Mouse (Mus musculus) hindbrain, embryonic 12.5 days (tissue): ENCODE data around the gene Olfr186. TPM values are rescaled to one million over a fixed set of nuclear protein-coding genes. Genes with fewer than 3 reads are reported as not detected.
"Not testable (repeated sequence)": the region's sequence is repeated elsewhere in the genome, so short reads cannot be mapped to it uniquely, and the experiment has no call there.

Experiments
- ATAC-seq: fragments of 200-750 bp; cut with Nextera tagmentation; 2 replicates; pipeline ENCODE4 v1.8.0; 2017; ENCODE audit warnings: moderate TSS enrichment; ENCODE audit not compliant: low FRiP score
- H3K27ac ChIP-seq: fragments of 300-500 bp; sonication (generic); 2 replicates; pipeline ENCODE4 v1.5.1; 2016; ENCODE audit warnings: mild to moderate bottlenecking
- H3K27me3 ChIP-seq: fragments of 300-500 bp; sonication (generic); 2 replicates; pipeline ENCODE4 v1.6.1; 2016; ENCODE audit warnings: mild to moderate bottlenecking
- H3K36me3 ChIP-seq: fragments of 300-500 bp; sonication (generic); 2 replicates; pipeline ENCODE4 v1.6.1; 2016; ENCODE audit warnings: mild to moderate bottlenecking
- H3K4me1 ChIP-seq: fragments of 300-500 bp; sonication (generic); 2 replicates; pipeline ENCODE4 v1.6.1; 2016
- H3K4me2 ChIP-seq: fragments of 300-500 bp; sonication (generic); replicated peaks from 2 replicates; pipeline ENCODE4 v1.6.1; 2016; ENCODE audit warnings: mild to moderate bottlenecking
- H3K4me3 ChIP-seq: fragments of 300-500 bp; sonication (generic); 2 replicates; pipeline ENCODE4 v1.5.1; 2016; ENCODE audit warnings: mild to moderate bottlenecking
- H3K9ac ChIP-seq: fragments of 300-500 bp; sonication (generic); 2 replicates; pipeline ENCODE4 v1.6.1; 2016; ENCODE audit warnings: mild to moderate bottlenecking, moderate library complexity
- H3K9me3 ChIP-seq: fragments of 300-500 bp; sonication (generic); replicated peaks from 2 replicates; pipeline ENCODE4 v1.6.1; 2016; ENCODE audit warnings: mild to moderate bottlenecking
- WGBS: fragments of 180-500 bp; shearing (Covaris S2); methylation state at CpG from one replicate; pipeline ENCODE4 v1.1.7; 2016; 5-methylcytosine and 5-hydroxymethylcytosine counted together
- polyA plus RNA-seq: library from polyadenylated mRNA; unstranded; fragments of >200 nt; fragmentation: Nextera tagmentation; extraction: Ambion mirVana; gene quantifications from 2 replicates; pipeline ENCODE4 v1.2.1, GENCODE M21; 2016

Olfr186 gene
- not detected in 2 replicates for polyA plus RNA-seq

- no peak within 1 kb of the TSS for H3K9ac ChIP-seq
- WGBS, result 95% methylated on average over 4 of the region's 4 CpGs
- no peak within 1 kb of the TSS for H3K4me2 ChIP-seq
- no peak within 1 kb of the TSS for H3K4me3 ChIP-seq
- no peaks in the 10 kb centered on the region for H3K4me1 ChIP-seq
- H3K27me3 ChIP-seq, result no peaks in the 10 kb centered on the region
- H3K27ac ChIP-seq, result no peak within 1 kb of the TSS
- no peaks in the 10 kb centered on the region for H3K9me3 ChIP-seq
- no peak for ATAC-seq
- no peaks in the 10 kb centered on the region for H3K36me3 ChIP-seq
Observed at GRCm38 (mm10) chr16:59030191-59030590, at the start of gene Olfr186. Gene Olfr186 (minus strand): TSS chr16:59030291.

- Histone ChIP-seq H3K9ac (no peak within 1 kb of the TSS), H3K9me3 (no peaks in the 10 kb centered on the region), H3K27me3 (no peaks in the 10 kb centered on the region), H3K36me3 (no peaks in the 10 kb centered on the region), H3K4me2 (no peak within 1 kb of the TSS), H3K27ac (no peak within 1 kb of the TSS), H3K4me1 (no peaks in the 10 kb centered on the region), H3K4me3 (no peak within 1 kb of the TSS)
- 88% methylated on average over 5 of the region's 5 CpGs for WGBS
- ATAC-seq, result no peak
Observed at GRCm38 (mm10) chr16:59077905-59078304, 47.8 kb upstream of the Olfr186 start, which contains the start of gene Olfr190. Gene Olfr190 (minus strand): TSS chr16:59078005.

- Histone ChIP-seq H3K27me3 (no peaks in the 10 kb centered on the region), H3K9me3 (no peaks in the 10 kb centered on the region), H3K27ac (no peak overlapping the region), H3K4me3 (no peak overlapping the region), H3K36me3 (no peaks in the 10 kb centered on the region), H3K9ac (no peak overlapping the region), H3K4me1 (no peaks in the 10 kb centered on the region), H3K4me2 (no peak overlapping the region)
- WGBS, result 92% methylated on average over 1 of the region's 1 CpGs
- ATAC-seq, result no peak
Observed at GRCm38 (mm10) chr16:59073520-59073919, 43.4 kb upstream of the Olfr186 start.

- Histone ChIP-seq H3K9me3 (no peaks in the 10 kb centered on the region), H3K27ac (no peak overlapping the region), H3K36me3 (no peaks in the 10 kb centered on the region), H3K27me3 (no peaks in the 10 kb centered on the region), H3K4me2 (no peak overlapping the region), H3K4me3 (no peak overlapping the region), H3K9ac (no peak overlapping the region), H3K4me1 (no peaks in the 10 kb centered on the region)
- no peak for ATAC-seq
Observed at GRCm38 (mm10) chr16:59071755-59072154, 41.7 kb upstream of the Olfr186 start.

GRCm38 (mm10) chr16:59062411-59062810, 32.3 kb upstream of the Olfr186 start:
- H3K4me3 ChIP-seq, H3K4me1 ChIP-seq, H3K27ac ChIP-seq, H3K9me3 ChIP-seq, H3K9ac ChIP-seq, H3K36me3 ChIP-seq, ATAC-seq, H3K4me2 ChIP-seq, H3K27me3 ChIP-seq: not testable (repeated sequence)
- 83% methylated on average over 3 of the region's 3 CpGs for WGBS

- H3K27me3 ChIP-seq, H3K4me1 ChIP-seq, H3K27ac ChIP-seq, ATAC-seq, H3K36me3 ChIP-seq, H3K9me3 ChIP-seq, H3K9ac ChIP-seq, H3K4me3 ChIP-seq, H3K4me2 ChIP-seq: not testable (repeated sequence)
- 96% methylated on average over 2 of the region's 2 CpGs for WGBS
Observed at GRCm38 (mm10) chr16:59049286-59049685, 19.2 kb upstream of the Olfr186 start.

GRCm38 (mm10) chr16:59048860-59049259, 18.8 kb upstream of the Olfr186 start:
- Histone ChIP-seq H3K36me3 (no peaks in the 10 kb centered on the region), H3K9ac (no peak overlapping the region), H3K9me3 (no peaks in the 10 kb centered on the region), H3K4me2 (no peak overlapping the region), H3K27me3 (no peaks in the 10 kb centered on the region), H3K27ac (no peak overlapping the region), H3K4me3 (no peak overlapping the region), H3K4me1 (no peaks in the 10 kb centered on the region)
- no peak for ATAC-seq
- 86% methylated on average over 1 of the region's 1 CpGs for WGBS

GRCm38 (mm10) chr16:59047579-59047978, 17.5 kb upstream of the Olfr186 start:
- ATAC-seq, result no peak
- Histone ChIP-seq H3K9ac (no peak overlapping the region), H3K27ac (no peak overlapping the region), H3K27me3 (no peaks in the 10 kb centered on the region), H3K4me1 (no peaks in the 10 kb centered on the region), H3K4me2 (no peak overlapping the region), H3K4me3 (no peak overlapping the region), H3K9me3 (no peaks in the 10 kb centered on the region), H3K36me3 (no peaks in the 10 kb centered on the region)
- WGBS, result 52% methylated on average over 4 of the region's 4 CpGs

GRCm38 (mm10) chr16:59045835-59046234, 15.7 kb upstream of the Olfr186 start:
- WGBS, result 88% methylated on average over 3 of the region's 3 CpGs
- no peak overlapping the region for H3K27ac ChIP-seq
- no peak for ATAC-seq

GRCm38 (mm10) chr16:59039710-59040109, 9.6 kb upstream of the Olfr186 start, which contains the start of gene Olfr187:
Gene Olfr187 (minus strand): TSS chr16:59039767.
- no peak within 1 kb of the TSS for H3K9ac ChIP-seq
- H3K27ac ChIP-seq, result no peak within 1 kb of the TSS
- H3K4me2 ChIP-seq, result no peak within 1 kb of the TSS
- no peak for ATAC-seq
- 88% methylated on average over 7 of the region's 7 CpGs for WGBS
- H3K4me1 ChIP-seq, result no peaks in the 10 kb centered on the region
- no peak within 1 kb of the TSS for H3K4me3 ChIP-seq
- no peaks in the 10 kb centered on the region for H3K36me3 ChIP-seq
- no peaks in the 10 kb centered on the region for H3K27me3 ChIP-seq
- no peaks in the 10 kb centered on the region for H3K9me3 ChIP-seq

More at GRCm38 (mm10) chr16:59045835-59046234, 15.7 kb upstream of the Olfr186 start:
- Histone ChIP-seq H3K27me3 (no peaks in the 10 kb centered on the region), H3K9ac (no peak overlapping the region), H3K4me2 (no peak overlapping the region), H3K36me3 (no peaks in the 10 kb centered on the region), H3K4me1 (no peaks in the 10 kb centered on the region), H3K9me3 (no peaks in the 10 kb centered on the region), H3K4me3 (no peak overlapping the region)

GRCm38 (mm10) chr16:59013357-59014018, 16.6 kb downstream of the Olfr186 start:
- no peak overlapping the region for H3K9ac ChIP-seq
- H3K27me3 ChIP-seq, result no peaks in the 10 kb centered on the region
- H3K27ac ChIP-seq, result no peak overlapping the region
- no peaks in the 10 kb centered on the region for H3K4me1 ChIP-seq
- 73% methylated on average over 2 of the region's 2 CpGs for WGBS
- H3K36me3 ChIP-seq, result no peaks in the 10 kb centered on the region
- no peak overlapping the region for H3K4me2 ChIP-seq
- ATAC-seq, result no peak
- no peak overlapping the region for H3K4me3 ChIP-seq
- no peaks in the 10 kb centered on the region for H3K9me3 ChIP-seq

- H3K4me2 ChIP-seq, result no peak overlapping the region
Observed at GRCm38 (mm10) chr16:59007146-59007545, 22.9 kb downstream of the Olfr186 start.

GRCm38 (mm10) chr16:58995057-58995456, 35.0 kb downstream of the Olfr186 start, which contains the start of gene Olfr183:
Gene Olfr183 (plus strand): TSS chr16:58995357.
- H3K9ac ChIP-seq, result no peak within 1 kb of the TSS
- H3K27me3 ChIP-seq, result no peaks in the 10 kb centered on the region
- no peak for ATAC-seq
- H3K4me3 ChIP-seq, result no peak within 1 kb of the TSS
- H3K36me3 ChIP-seq, result no peaks in the 10 kb centered on the region
- H3K9me3 ChIP-seq, result no peaks in the 10 kb centered on the region
- no peak within 1 kb of the TSS for H3K27ac ChIP-seq
- 75% methylated on average over 2 of the region's 2 CpGs for WGBS
- H3K4me2 ChIP-seq, result no peak within 1 kb of the TSS
- H3K4me1 ChIP-seq, result no peaks in the 10 kb centered on the region

More at GRCm38 (mm10) chr16:59007146-59007545, 22.9 kb downstream of the Olfr186 start:
- H3K27ac ChIP-seq, result no peak overlapping the region
- H3K9me3 ChIP-seq, result no peaks in the 10 kb centered on the region
- H3K9ac ChIP-seq, result no peak overlapping the region
- no peaks in the 10 kb centered on the region for H3K4me1 ChIP-seq
- ATAC-seq, result no peak
- H3K4me3 ChIP-seq, result no peak overlapping the region
- H3K36me3 ChIP-seq, result no peaks in the 10 kb centered on the region
- no peaks in the 10 kb centered on the region for H3K27me3 ChIP-seq
